Mouse (Mus musculus) liver, embryonic 12.5 days (tissue): Measurements from ENCODE around the gene Fbxl21. TPM values are rescaled to one million over a fixed set of nuclear protein-coding genes. Genes with fewer than 3 reads are reported as not detected.

Source experiments
- ATAC-seq: fragments of 200-750 bp; cut with Nextera tagmentation; 2 replicates; pipeline ENCODE4 v1.8.0; 2017; ENCODE audit warnings: moderate number of reproducible peaks, mild to moderate bottlenecking, moderate library complexity
- H3K27ac ChIP-seq: fragments of 300-500 bp; sonication (generic); 2 replicates; pipeline ENCODE4 v1.5.1; 2016; ENCODE audit warnings: mild to moderate bottlenecking
- H3K27me3 ChIP-seq: fragments of 300-500 bp; sonication (generic); replicated peaks from 2 replicates; pipeline ENCODE4 v1.6.1; 2016; ENCODE audit warnings: mild to moderate bottlenecking, moderate library complexity
- H3K36me3 ChIP-seq: fragments of 300-500 bp; sonication (generic); 2 replicates; pipeline ENCODE4 v1.6.1; 2016; ENCODE audit warnings: mild to moderate bottlenecking, moderate library complexity
- H3K4me1 ChIP-seq: fragments of 300-500 bp; sonication (generic); 2 replicates; pipeline ENCODE4 v1.6.1; 2016
- H3K4me2 ChIP-seq: fragments of 300-500 bp; sonication (generic); 2 replicates; pipeline ENCODE4 v1.6.1; 2016; ENCODE audit warnings: mild to moderate bottlenecking, moderate library complexity
- H3K4me3 ChIP-seq: fragments of 300-500 bp; sonication (generic); 2 replicates; pipeline ENCODE4 v1.5.1; 2016; ENCODE audit warnings: mild to moderate bottlenecking, moderate library complexity
- H3K9ac ChIP-seq: fragments of 300-500 bp; sonication (generic); 2 replicates; pipeline ENCODE4 v1.6.1; 2016; ENCODE audit warnings: mild to moderate bottlenecking, moderate library complexity
- H3K9me3 ChIP-seq: fragments of 300-500 bp; sonication (generic); replicated peaks from 2 replicates; pipeline ENCODE4 v1.6.1; 2016; ENCODE audit warnings: mild to moderate bottlenecking, moderate library complexity
- WGBS: fragments of 180-500 bp; shearing (Covaris S2); methylation state at CpG from one replicate; pipeline ENCODE4 v1.1.7; 2016; ENCODE audit not compliant: insufficient replicate concordance; 5-methylcytosine and 5-hydroxymethylcytosine counted together
- polyA plus RNA-seq: library from polyadenylated mRNA; unstranded; fragments of >200 nt; fragmentation: Nextera tagmentation; extraction: Ambion mirVana; gene quantifications from 2 replicates; pipeline ENCODE4 v1.2.1, GENCODE M21; 2016

Gene Fbxl21
- 0.72 and 0.81 TPM in 2 replicates for polyA plus RNA-seq

GRCm38 (mm10) chr13:56522081-56522820 lies at the start of gene Fbxl21:
Gene Fbxl21 (plus strand): TSS chr13:56522472.
- Histone ChIP-seq H3K27ac (no peak within 1 kb of the TSS), H3K4me1 (peaks cover 12% of the 10 kb centered on the region), H3K9ac (peak within 1 kb of the TSS; percentile 63), H3K27me3 (no peaks in the 10 kb centered on the region), H3K4me2 (peak within 1 kb of the TSS; percentile 93), H3K9me3 (no peaks in the 10 kb centered on the region), H3K36me3 (no peaks in the 10 kb centered on the region), H3K4me3 (peak within 1 kb of the TSS; percentile 63)
- 2% methylated on average over 53 of the region's 56 CpGs for WGBS
- peak; percentile 97 for ATAC-seq

DNA sequence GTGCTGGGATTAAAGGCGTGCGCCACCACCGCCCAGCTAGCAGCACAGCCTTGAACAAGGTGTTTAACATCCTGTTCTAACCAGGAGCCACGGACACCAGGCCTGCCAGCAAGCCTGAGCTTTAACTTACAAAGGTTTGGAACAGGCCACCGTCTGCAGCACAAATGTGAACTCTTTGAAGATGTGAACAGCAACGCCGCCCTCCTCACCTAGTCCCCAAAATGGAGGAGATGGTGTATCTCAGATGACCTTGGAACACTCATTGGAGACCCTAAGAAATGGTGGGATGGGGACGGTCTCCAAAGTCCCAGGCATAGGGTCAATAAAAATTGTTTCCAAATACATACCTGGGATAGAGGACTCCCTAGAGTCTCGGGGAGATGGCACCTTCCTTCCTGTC lies 49.6 kb upstream of the Fbxl21 start:
- no peak overlapping the region for H3K9ac ChIP-seq

GRCm38 (mm10) chr13:56475363-56475762 lies 46.9 kb upstream of the Fbxl21 start:
- Histone ChIP-seq H3K4me3 (no peak overlapping the region), H3K36me3 (no peaks in the 10 kb centered on the region), H3K4me1 (no peaks in the 10 kb centered on the region), H3K4me2 (no peak overlapping the region), H3K9me3 (no peaks in the 10 kb centered on the region), H3K27me3 (no peaks in the 10 kb centered on the region), H3K27ac (no peak overlapping the region), H3K9ac (no peak overlapping the region)
- no peak for ATAC-seq
- WGBS, result 21% methylated on average over 4 of the region's 4 CpGs

More for the DNA sequence above, 49.6 kb upstream of the Fbxl21 start:
- Histone ChIP-seq H3K27ac (no peak overlapping the region), H3K4me1 (no peaks in the 10 kb centered on the region), H3K4me3 (no peak overlapping the region), H3K36me3 (no peaks in the 10 kb centered on the region), H3K4me2 (no peak overlapping the region), H3K27me3 (no peaks in the 10 kb centered on the region), H3K9me3 (no peaks in the 10 kb centered on the region)
- 69% methylated on average over 9 of the region's 9 CpGs for WGBS
- ATAC-seq, result no peak

GRCm38 (mm10) chr13:56476790-56477189 lies 45.5 kb upstream of the Fbxl21 start:
- Histone ChIP-seq H3K27me3 (no peaks in the 10 kb centered on the region), H3K36me3 (no peaks in the 10 kb centered on the region), H3K4me1 (no peaks in the 10 kb centered on the region), H3K27ac (no peak overlapping the region), H3K9me3 (no peaks in the 10 kb centered on the region), H3K4me2 (no peak overlapping the region), H3K4me3 (no peak overlapping the region), H3K9ac (no peak overlapping the region)
- 41% methylated on average over 5 of the region's 5 CpGs for WGBS
- ATAC-seq, result no peak

DNA sequence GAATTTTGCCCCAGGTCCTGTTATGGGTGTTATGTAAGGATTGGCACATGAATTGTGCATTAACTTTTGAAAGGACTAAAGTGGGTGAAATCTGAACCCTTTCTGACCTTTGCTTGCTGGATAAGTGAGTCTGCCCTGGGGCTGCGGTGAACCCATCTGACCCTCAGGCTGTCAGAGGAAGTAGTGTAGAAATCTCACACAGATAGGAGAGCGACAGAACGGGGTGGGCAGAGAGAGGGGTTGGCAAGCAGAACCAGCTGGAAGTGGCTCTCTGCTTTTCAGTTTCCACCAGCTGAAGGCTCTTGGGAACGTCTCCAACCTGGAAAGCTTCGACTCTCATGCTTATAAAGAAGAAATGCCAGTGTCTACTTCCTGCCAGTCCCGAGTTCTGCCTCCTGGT lies 45.0 kb upstream of the Fbxl21 start:
- WGBS, result 21% methylated on average over 6 of the region's 6 CpGs
- no peak for ATAC-seq
- H3K9me3 ChIP-seq, result no peaks in the 10 kb centered on the region

GRCm38 (mm10) chr13:56478027-56478426 lies 44.2 kb upstream of the Fbxl21 start:
- Histone ChIP-seq H3K27me3 (no peaks in the 10 kb centered on the region), H3K9ac (no peak overlapping the region), H3K4me1 (no peaks in the 10 kb centered on the region), H3K4me2 (no peak overlapping the region), H3K27ac (no peak overlapping the region), H3K9me3 (no peaks in the 10 kb centered on the region), H3K36me3 (no peaks in the 10 kb centered on the region), H3K4me3 (no peak overlapping the region)
- 65% methylated on average over 6 of the region's 6 CpGs for WGBS
- ATAC-seq, result no peak

More for the DNA sequence above, 45.0 kb upstream of the Fbxl21 start:
- H3K4me2 ChIP-seq, result no peak overlapping the region
- no peak overlapping the region for H3K9ac ChIP-seq
- H3K27me3 ChIP-seq, result no peaks in the 10 kb centered on the region
- no peak overlapping the region for H3K4me3 ChIP-seq
- H3K4me1 ChIP-seq, result no peaks in the 10 kb centered on the region
- no peaks in the 10 kb centered on the region for H3K36me3 ChIP-seq
- no peak overlapping the region for H3K27ac ChIP-seq

GRCm38 (mm10) chr13:56482146-56482545 lies 40.1 kb upstream of the Fbxl21 start, which contains the start of gene Il9:
Gene Il9 (minus strand): TSS chr13:56482246.
- no peak within 1 kb of the TSS for H3K4me2 ChIP-seq
- H3K4me3 ChIP-seq, result no peak within 1 kb of the TSS
- WGBS, result 72% methylated on average over 3 of the region's 3 CpGs
- no peaks in the 10 kb centered on the region for H3K4me1 ChIP-seq
- H3K36me3 ChIP-seq, result no peaks in the 10 kb centered on the region
- no peaks in the 10 kb centered on the region for H3K9me3 ChIP-seq
- no peak within 1 kb of the TSS for H3K9ac ChIP-seq
- ATAC-seq, result no peak
- H3K27ac ChIP-seq, result no peak within 1 kb of the TSS
- H3K27me3 ChIP-seq, result no peaks in the 10 kb centered on the region

DNA sequence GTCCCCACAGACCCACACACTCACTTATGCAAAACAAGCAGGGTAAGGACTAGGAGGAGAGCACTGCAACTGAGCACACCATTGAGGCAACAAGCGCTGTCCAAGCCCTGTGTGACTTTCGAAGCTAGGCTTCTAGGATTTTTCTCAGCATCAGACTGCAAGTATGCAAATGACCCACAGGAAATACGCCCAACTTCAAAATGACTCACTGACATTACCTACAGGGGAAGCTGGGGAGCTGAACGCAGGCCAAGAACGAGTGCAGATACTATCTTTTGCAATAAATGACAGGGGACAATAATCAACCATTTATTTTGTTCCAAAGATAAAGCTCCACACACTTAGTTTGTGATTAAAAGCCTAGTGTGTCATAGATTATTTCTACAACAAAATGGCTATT lies 34.3 kb upstream of the Fbxl21 start:
- H3K4me2 ChIP-seq, result no peak overlapping the region
- no peaks in the 10 kb centered on the region for H3K4me1 ChIP-seq
- no peak for ATAC-seq
- H3K9ac ChIP-seq, result no peak overlapping the region
- no peaks in the 10 kb centered on the region for H3K9me3 ChIP-seq
- H3K4me3 ChIP-seq, result no peak overlapping the region
- H3K27me3 ChIP-seq, result no peaks in the 10 kb centered on the region
- no peaks in the 10 kb centered on the region for H3K36me3 ChIP-seq
- H3K27ac ChIP-seq, result no peak overlapping the region
- 45% methylated on average over 5 of the region's 5 CpGs for WGBS

DNA sequence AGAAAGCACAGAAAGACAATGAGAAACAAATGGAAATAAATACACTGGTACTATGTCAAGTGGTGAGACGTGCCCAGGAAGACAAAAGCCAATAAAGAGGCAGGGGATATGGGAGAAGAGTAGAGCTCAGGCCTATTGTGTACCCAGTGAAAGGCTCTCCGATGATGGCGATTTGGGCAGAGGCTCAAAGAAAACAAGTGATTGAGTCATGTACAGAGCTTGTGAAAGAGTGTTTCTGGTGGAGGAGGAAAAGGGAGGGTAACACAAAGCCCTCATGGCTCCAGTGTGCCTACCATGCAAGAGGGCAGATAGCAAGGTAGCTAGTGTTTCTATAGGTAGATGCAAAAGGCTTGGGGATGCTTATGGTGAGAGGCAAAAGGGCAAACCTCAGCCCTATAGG lies 27.8 kb upstream of the Fbxl21 start:
- Histone ChIP-seq H3K27me3 (no peaks in the 10 kb centered on the region), H3K9ac (no peak overlapping the region), H3K36me3 (no peaks in the 10 kb centered on the region), H3K4me2 (no peak overlapping the region), H3K4me1 (no peaks in the 10 kb centered on the region), H3K9me3 (no peaks in the 10 kb centered on the region), H3K27ac (no peak overlapping the region), H3K4me3 (no peak overlapping the region)
- WGBS, result 61% methylated on average over 3 of the region's 3 CpGs
- ATAC-seq, result no peak

DNA sequence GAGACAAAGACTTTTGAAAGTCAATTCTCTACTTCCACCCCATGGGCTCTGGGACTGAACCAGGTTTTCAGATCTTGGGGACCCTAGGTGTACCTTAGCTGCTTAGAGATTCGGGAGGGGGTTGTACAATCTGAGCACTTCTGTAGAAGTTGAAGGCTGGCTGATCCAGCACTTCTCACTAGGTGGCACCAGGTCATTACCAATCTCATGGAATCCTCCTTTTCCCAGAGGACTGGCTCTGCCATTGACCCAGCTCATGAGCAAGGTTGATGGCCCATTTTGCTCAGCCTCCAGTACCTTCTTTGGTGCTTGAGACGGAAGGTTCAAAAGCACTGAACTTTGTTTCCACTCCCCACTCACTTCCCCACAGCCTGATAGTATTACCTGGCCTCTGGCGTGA lies 22.1 kb upstream of the Fbxl21 start:
- no peak overlapping the region for H3K9ac ChIP-seq
- no peak overlapping the region for H3K4me3 ChIP-seq
- H3K36me3 ChIP-seq, result no peaks in the 10 kb centered on the region
- H3K4me1 ChIP-seq, result no peaks in the 10 kb centered on the region
- ATAC-seq, result no peak
- no peaks in the 10 kb centered on the region for H3K27me3 ChIP-seq
- H3K27ac ChIP-seq, result no peak overlapping the region
- no peaks in the 10 kb centered on the region for H3K9me3 ChIP-seq
- no peak overlapping the region for H3K4me2 ChIP-seq
- 60% methylated on average over 3 of the region's 3 CpGs for WGBS

DNA sequence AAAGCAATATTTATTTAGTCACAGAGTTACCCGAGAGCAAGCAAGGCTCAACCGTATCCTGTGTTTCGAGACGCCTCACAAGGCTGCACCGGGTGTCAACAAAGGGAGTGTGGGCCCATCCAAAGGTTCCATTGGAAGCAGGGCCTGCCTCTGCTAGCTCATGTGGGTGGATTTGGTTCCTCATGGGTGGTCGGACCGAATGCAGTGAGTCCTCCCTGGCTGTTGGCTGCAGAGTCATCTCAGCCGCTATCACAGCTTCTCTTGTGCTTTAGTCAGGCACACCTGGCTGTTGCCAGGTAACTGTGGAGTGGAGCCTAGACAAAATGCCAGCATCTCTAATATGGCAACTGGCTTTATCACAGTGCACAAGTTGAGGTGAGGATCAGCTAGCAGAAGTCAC lies 21.6 kb upstream of the Fbxl21 start:
- Histone ChIP-seq H3K27ac (no peak overlapping the region), H3K27me3 (no peaks in the 10 kb centered on the region), H3K4me1 (no peaks in the 10 kb centered on the region), H3K4me2 (no peak overlapping the region), H3K9me3 (no peaks in the 10 kb centered on the region), H3K36me3 (no peaks in the 10 kb centered on the region), H3K4me3 (no peak overlapping the region), H3K9ac (no peak overlapping the region)
- 76% methylated on average over 8 of the region's 8 CpGs for WGBS
- no peak for ATAC-seq

GRCm38 (mm10) chr13:56501866-56502420 lies 20.3 kb upstream of the Fbxl21 start:
- Histone ChIP-seq H3K9ac (no peak overlapping the region), H3K4me1 (no peaks in the 10 kb centered on the region), H3K4me3 (no peak overlapping the region), H3K36me3 (no peaks in the 10 kb centered on the region), H3K9me3 (no peaks in the 10 kb centered on the region), H3K27ac (no peak overlapping the region), H3K27me3 (no peaks in the 10 kb centered on the region), H3K4me2 (no peak overlapping the region)
- 35% methylated on average over 6 of the region's 6 CpGs for WGBS
- ATAC-seq, result no peak
